Mouse (Mus musculus) kidney, postnatal 10 days (tissue): ENCODE results near the gene Serpina6.
A peak's percentile ranks its signal among the peaks of the same experiment; 100 is the strongest.
"Not testable (repeated sequence)": the region's sequence is repeated elsewhere in the genome, so short reads cannot be mapped to it uniquely, and the experiment has no call there.

Experiments used
- DNase-seq: peaks from one replicate; pipeline ENCODE4 v3.0.0; 2021; ENCODE audit warnings: mixed read lengths

Serpina6 gene

DNA sequence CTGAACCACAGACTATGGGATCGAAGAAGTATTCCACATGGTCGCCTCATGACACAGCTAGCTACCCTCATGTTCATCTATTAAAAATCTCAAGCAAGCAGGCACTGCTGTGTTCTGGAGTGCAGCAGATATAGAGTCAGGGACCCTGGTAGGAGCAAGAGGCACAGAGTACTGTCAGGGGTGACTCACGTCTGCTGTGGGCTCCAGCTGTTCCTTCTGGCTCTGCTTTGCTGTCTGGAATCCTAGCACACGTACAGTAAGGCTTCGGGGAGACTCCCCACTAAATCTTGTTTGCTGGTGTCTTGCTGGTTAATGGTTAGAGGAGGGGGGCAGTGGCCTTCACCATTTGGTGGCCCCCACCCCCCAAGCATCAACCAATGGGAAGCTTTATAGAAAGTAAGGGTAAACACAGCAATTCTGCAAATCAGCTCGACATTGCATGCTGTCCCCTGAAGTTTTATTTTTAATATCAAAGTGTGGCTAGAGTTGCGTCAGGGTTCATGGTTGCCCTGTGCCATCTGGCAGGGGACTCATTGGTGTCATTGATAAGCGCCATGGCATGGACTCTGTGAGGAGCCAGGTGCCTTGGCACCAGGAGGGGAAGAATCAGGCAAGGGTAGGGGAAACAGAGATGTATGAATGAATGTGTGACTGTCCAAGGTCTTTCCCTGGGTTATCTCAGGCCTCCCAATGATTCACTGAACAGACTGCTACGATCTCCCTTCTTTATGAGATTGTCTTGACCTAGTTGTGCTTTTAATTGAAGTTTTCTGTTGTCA lies at the start of gene Serpina6:
Serpina6 (minus strand) TSS at position 365 of the 779 bp plus-strand sequence.
- DNase-seq, result no peak

DNA sequence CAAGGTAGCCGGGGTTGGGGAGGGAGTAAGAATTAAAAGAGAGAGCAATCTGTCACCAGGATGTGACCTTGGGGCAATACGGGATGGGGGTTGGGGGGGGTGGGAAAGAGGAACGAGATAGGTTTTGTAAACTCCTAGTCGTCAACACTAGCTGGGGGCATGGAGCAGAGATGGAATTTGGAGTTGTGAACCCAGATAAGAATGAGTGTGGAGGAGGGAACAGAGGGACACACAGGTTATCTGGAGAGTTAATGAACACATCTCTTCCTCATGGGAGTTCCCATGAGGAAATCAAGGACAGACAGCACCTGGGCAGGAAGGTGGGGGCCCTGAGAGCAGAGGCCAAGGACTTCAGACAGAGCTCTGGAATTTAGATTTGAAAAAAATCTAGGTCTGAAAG lies 49.1 kb upstream of the Serpina6 start:
- no peak for DNase-seq

GRCm38 (mm10) chr12:103705547-103705946 lies 48.5 kb upstream of the Serpina6 start:
- no peak for DNase-seq

- DNase-seq, result no peak
Observed at GRCm38 (mm10) chr12:103700144-103700750, 43.2 kb upstream of the Serpina6 start.

DNA sequence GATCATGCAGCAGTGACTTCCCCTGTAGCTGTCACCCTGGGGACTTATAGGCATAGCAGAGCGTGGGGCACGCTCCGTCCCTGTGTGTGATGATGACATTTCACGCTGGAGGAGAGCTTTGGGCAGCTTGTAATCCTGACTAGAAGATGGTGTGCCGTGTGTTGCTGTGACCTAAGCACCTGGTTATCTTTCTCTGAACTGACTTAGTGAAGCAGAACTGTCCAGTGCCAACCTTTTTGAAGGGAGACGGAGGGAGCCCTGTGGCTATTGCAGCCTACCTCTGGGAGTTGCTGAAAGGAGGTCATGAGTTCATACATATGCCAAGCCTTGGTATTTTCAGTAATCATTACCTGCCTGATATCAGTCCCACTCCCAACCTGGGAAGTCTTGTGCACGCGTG lies 38.4 kb upstream of the Serpina6 start, which contains the start of gene Serpina1f:
Serpina1f (minus strand) TSS at position 101 of the 400 bp plus-strand sequence.
- DNase-seq, result no peak

GRCm38 (mm10) chr12:103688221-103688814 lies 31.3 kb upstream of the Serpina6 start:
- no peak for DNase-seq

GRCm38 (mm10) chr12:103687021-103687420 lies 30.0 kb upstream of the Serpina6 start:
- no peak for DNase-seq

GRCm38 (mm10) chr12:103686050-103686449 lies 29.0 kb upstream of the Serpina6 start:
- no peak for DNase-seq

GRCm38 (mm10) chr12:103685386-103685785 lies 28.4 kb upstream of the Serpina6 start:
- DNase-seq, result no peak

GRCm38 (mm10) chr12:103683775-103684174 lies 26.8 kb upstream of the Serpina6 start:
- DNase-seq, result no peak

GRCm38 (mm10) chr12:103681739-103682138 lies 24.7 kb upstream of the Serpina6 start:
- no peak for DNase-seq

DNA sequence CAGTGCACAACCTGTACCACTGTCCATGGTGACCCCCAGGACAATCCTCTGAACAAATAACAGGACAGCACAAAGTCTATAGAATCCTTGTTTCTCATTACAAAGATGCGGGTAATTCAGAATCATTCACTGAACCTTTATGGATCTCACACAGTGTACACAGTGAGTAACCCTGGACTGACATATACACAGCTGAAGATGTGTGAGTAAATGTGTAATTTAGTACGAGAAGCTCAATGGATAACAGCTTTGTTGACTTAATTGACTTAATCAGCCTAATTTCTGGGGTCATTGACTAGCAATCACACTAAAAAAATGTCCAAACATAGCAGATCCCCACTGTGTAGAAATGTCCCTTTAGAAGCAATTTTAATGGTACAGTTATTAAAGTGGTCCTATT lies 24.2 kb upstream of the Serpina6 start:
- DNase-seq, result no peak

DNA sequence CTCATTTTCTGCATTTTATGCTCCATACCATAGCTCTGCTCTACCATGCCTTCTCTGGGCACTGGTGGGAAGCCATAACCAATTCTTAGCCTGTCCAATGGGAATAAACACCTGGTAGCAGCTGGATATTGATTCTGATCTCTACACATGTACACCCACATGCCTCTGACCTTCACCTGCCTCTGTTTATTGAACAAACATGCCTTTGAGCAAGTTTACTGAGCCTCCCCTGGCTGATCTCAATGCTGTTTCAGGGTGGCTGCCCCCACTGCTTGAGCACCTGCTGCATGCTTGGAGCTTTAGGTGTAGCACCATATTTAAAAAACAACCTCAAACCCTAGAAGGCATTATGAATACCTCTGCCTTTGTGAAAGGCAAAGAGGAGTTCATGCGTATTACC lies 22.8 kb upstream of the Serpina6 start:
- not testable (repeated sequence) for DNase-seq

DNA sequence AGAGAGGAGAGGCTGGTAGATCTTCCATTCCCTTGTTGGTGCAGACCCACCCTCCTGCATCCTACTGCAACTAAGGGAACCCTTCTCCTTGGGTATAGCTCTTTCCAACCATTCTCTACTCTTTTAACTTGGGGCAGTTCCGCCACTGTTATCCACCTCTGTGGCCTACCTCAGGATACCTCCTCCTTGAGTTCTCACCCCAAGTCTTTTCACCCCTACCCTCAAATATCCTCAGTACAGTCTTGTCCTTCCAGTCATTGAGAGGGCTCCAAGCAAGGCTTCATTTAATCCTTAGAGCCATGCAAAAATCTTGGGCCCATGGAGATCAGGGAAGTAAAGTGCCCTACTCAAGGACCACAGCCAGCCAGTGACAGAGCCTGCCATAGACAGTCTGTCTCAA lies 19.0 kb upstream of the Serpina6 start, which contains the start of gene Serpina16:
Serpina16 (minus strand) TSS at position 101 of the 400 bp plus-strand sequence.
- DNase-seq, result no peak

- peak; percentile 51 for DNase-seq
Observed at GRCm38 (mm10) chr12:103673179-103673578, 16.2 kb upstream of the Serpina6 start.

DNA sequence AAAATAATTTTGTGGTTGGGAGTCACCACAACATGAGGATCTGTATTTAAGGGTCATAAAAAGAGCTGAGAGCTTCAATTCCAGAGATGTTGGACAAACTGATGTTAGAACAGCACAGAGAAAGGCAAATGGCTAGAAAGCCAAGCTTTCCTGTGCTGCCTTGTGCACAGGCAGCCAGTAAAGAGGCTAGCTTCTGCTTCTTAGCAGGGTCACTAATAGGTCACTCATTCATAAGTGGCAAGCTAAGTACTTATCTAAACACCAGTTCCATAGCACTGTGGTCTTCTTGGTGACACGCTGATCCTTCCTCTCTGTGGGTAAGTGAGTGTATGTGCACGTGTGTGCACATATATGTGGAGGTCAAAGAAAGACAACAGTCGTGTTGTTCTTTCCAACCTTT lies 14.5 kb upstream of the Serpina6 start:
- DNase-seq, result no peak

GRCm38 (mm10) chr12:103670964-103671363 lies 14.0 kb upstream of the Serpina6 start:
- no peak for DNase-seq

- no peak for DNase-seq
Observed at GRCm38 (mm10) chr12:103670344-103670743, 13.3 kb upstream of the Serpina6 start.

GRCm38 (mm10) chr12:103665286-103665685 lies 8.3 kb upstream of the Serpina6 start:
- DNase-seq, result no peak

GRCm38 (mm10) chr12:103662053-103662452 lies 5.0 kb upstream of the Serpina6 start:
- not testable (repeated sequence) for DNase-seq

GRCm38 (mm10) chr12:103660076-103660475 lies 3.1 kb upstream of the Serpina6 start:
- no peak for DNase-seq

GRCm38 (mm10) chr12:103659171-103659570 lies 2.2 kb upstream of the Serpina6 start:
- no peak for DNase-seq

DNA sequence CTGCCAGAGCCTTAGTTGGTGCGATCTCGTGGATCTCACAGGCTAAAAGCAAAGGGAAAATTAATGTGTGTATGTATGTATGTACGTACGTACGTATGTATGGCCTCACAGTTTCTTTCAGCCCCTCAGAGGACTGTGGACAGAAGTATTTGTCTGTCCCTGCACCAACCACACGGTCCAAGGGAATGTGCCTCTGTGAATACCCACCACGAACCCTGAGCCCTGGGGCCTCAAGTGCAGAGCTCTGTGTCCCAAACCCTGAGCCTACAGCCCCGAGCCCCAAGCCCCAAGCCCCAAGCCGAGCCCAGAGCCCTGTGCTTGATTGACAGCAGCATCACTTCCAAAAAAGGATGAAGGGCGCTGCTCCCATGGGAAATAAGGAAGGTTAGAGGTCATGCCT lies 979 bp upstream of the Serpina6 start:
- no peak for DNase-seq
